ENCODE assay signal across 11 mouse cellular contexts in genomic region chr2:59676442-59676841, GRCm38 (mm10).
A peak's percentile ranks its signal among the peaks of the same experiment; 100 is the strongest.
DNase-seq lines count a peak whose midpoint lies in the region; ATAC-seq and TF ChIP-seq lines count a peak whose summit lies in the region.
"Had no signal": no experiment of that assay in that cellular context is flagged by ENCODE, and none has a peak within 500 bp of the region (broad histone marks: within the 10 kb centered on the region; RNA-seq: fewer than 3 reads in every experiment).

No protein-coding gene starts in this region.

- WGBS in kidney, embryonic 14.5 days, result 9% methylated on average over 6 of the region's 6 CpGs
- whole genome bisulfite sequencing in embryonic facial prominence, embryonic 15.5 days, result 47% methylated on average over 6 of the region's 6 CpGs
- 69% methylated on average over 6 of the region's 6 CpGs for WGBS in liver, adult 2 months
- 71% methylated on average over 6 of the region's 6 CpGs for WGBS in midbrain, postnatal 0 days

- peak overlapping the region; percentile 76 for H3K27ac ChIP-seq in kidney, embryonic 14.5 days (ENCODE audit: low read depth, low read length)
- peak overlapping the region; percentile 1; the same call in 1 of the 2 replicates for H3K27ac ChIP-seq in ES-E14 (ENCODE audit: insufficient read depth, low read depth, low read length, poor library complexity, severe bottlenecking)
- H3K27ac ChIP-seq in embryonic facial prominence, embryonic 15.5 days (replicated peaks), result 0 out of 2 replicates have a peak overlapping the region, but pooled peaks have one; percentile 24
- peak overlapping the region; percentile 11; the same call in 1 of the 2 replicates for H3K27ac ChIP-seq in liver, adult 2 months (replicated peaks; ENCODE audit: insufficient read depth, low read depth, low read length)
- no peak overlapping the region for H3K27ac ChIP-seq in midbrain, postnatal 0 days (ENCODE audit: low read depth, low read length)
- H3K27ac ChIP-seq: neural tube, embryonic 15.5 days had no signal

- no peak overlapping the region for H3K4me2 ChIP-seq in kidney, embryonic 14.5 days (replicated peaks; ENCODE audit: low read depth, low read length)
- H3K4me2 ChIP-seq in embryonic facial prominence, embryonic 15.5 days (replicated peaks), result no peak overlapping the region
- H3K4me2 ChIP-seq in midbrain, postnatal 0 days (ENCODE audit: low read depth, low read length, poor library complexity, severe bottlenecking), result no peak overlapping the region
- H3K4me2 ChIP-seq: neural tube, embryonic 15.5 days had no signal

- ATAC-seq in kidney, embryonic 14.5 days (ENCODE audit: low FRiP score, low TSS enrichment), result peak; percentile 51
- no peak; the same call in 1 of the 2 replicates for ATAC-seq in embryonic facial prominence, embryonic 15.5 days (ENCODE audit: insufficient number of reproducible peaks, low FRiP score, low TSS enrichment, low read depth)
- ATAC-seq in midbrain, postnatal 0 days (ENCODE audit: low FRiP score), result no peak
- ATAC-seq: inflammation-experienced regulatory T-cells, adult 6 months had no signal

- H3K36me3 ChIP-seq in kidney, embryonic 14.5 days (ENCODE audit: control insufficient read depth, insufficient read depth, low read length), result no peaks in the 10 kb centered on the region
- H3K36me3 ChIP-seq in ES-E14 (ENCODE audit: control insufficient read depth, insufficient read depth, low read length, poor library complexity, severe bottlenecking), result no peaks in the 10 kb centered on the region; the same call in 1 of the 2 replicates
- H3K36me3 ChIP-seq in embryonic facial prominence, embryonic 15.5 days, result no peaks in the 10 kb centered on the region
- H3K36me3 ChIP-seq in liver, adult 2 months (ENCODE audit: control insufficient read depth, insufficient read depth, low read length), result no peaks in the 10 kb centered on the region
- no peaks in the 10 kb centered on the region for H3K36me3 ChIP-seq in midbrain, postnatal 0 days (ENCODE audit: insufficient read depth, low read length)
- H3K36me3 ChIP-seq: neural tube, embryonic 15.5 days had no signal

- peaks cover 24% of the 10 kb centered on the region; the same call in 1 of the 2 replicates for H3K79me2 ChIP-seq in liver, adult 2 months (ENCODE audit: control insufficient read depth, insufficient read depth, low read length)

- peaks cover 72% of the 10 kb centered on the region for H3K4me1 ChIP-seq in kidney, embryonic 14.5 days (ENCODE audit: control insufficient read depth, insufficient read depth, low read length)
- peaks cover 11 to 65% of the 10 kb centered on the region in 2 experiments for H3K4me1 ChIP-seq in ES-E14 (ENCODE audit: control insufficient read depth in 2 of 2, insufficient read depth in 2 of 2, low read length in 2 of 2, poor library complexity in 1 of 2)
- peaks cover 67% of the 10 kb centered on the region for H3K4me1 ChIP-seq in embryonic facial prominence, embryonic 15.5 days
- peaks cover 8% of the 10 kb centered on the region for H3K4me1 ChIP-seq in liver, adult 2 months (ENCODE audit: control insufficient read depth, insufficient read depth, low read length)
- no peaks in the 10 kb centered on the region for H3K4me1 ChIP-seq in midbrain, postnatal 0 days (ENCODE audit: insufficient read depth, low read length)

- TF ChIP-seq POLR2A in liver, adult 2 months (IDR thresholded peaks at IDR 0.05; ENCODE audit: extremely low read depth, insufficient read depth, low read length), result no peak

- no peak for DNase-seq in kidney, adult 8-10 months
- no peak for DNase-seq in ES-E14 (ENCODE audit: low read depth, low spot score)
- no peak for DNase-seq in liver, adult 2 months (ENCODE audit: extremely low read depth, low read depth, low spot score)
- no peak for DNase-seq in layer of hippocampus, adult 18-20 months (ENCODE audit: low spot score in 2 of 2)
- no peak for DNase-seq in midbrain, postnatal 0 days (ENCODE audit: low spot score)
- DNase-seq: cerebellum, adult 9-11 months; lung, postnatal 10 days had no signal

- TF ChIP-seq CTCF in liver, adult 2 months (IDR thresholded peaks at IDR 0.05; ENCODE audit: low read depth, low read length), result no peak
- no peak for TF ChIP-seq CTCF in midbrain, postnatal 0 days (IDR thresholded peaks at IDR 0.05)

- in situ Hi-C loops in ES-E14 (cut with MboI; ENCODE audit: low sequenced_read_pairs in 2 of 2, unreplicated experiment in 2 of 2), result no loop called here

- H3K4me3 ChIP-seq in kidney, embryonic 14.5 days (ENCODE audit: low read length), result no peak overlapping the region
- H3K4me3 ChIP-seq in ES-E14 (ENCODE audit: insufficient read depth in 1 of 2, low read depth in 1 of 2, low read length in 2 of 2, poor library complexity in 1 of 2, severe bottlenecking in 1 of 2), result no peak overlapping the region
- H3K4me3 ChIP-seq in embryonic facial prominence, embryonic 15.5 days (replicated peaks), result no peak overlapping the region
- H3K4me3 ChIP-seq in liver, adult 2 months (ENCODE audit: insufficient read depth, low read depth, low read length), result no peak overlapping the region
- no peak overlapping the region for H3K4me3 ChIP-seq in midbrain, postnatal 0 days (ENCODE audit: low read depth, low read length)
- H3K4me3 ChIP-seq: neural tube, embryonic 15.5 days had no signal

- no peak overlapping the region for H3K9ac ChIP-seq in kidney, embryonic 14.5 days (ENCODE audit: low read depth, low read length)
- no peak overlapping the region for H3K9ac ChIP-seq in ES-E14 (ENCODE audit: insufficient read depth, low read depth, low read length, poor library complexity, severe bottlenecking)
- no peak overlapping the region for H3K9ac ChIP-seq in embryonic facial prominence, embryonic 15.5 days
- H3K9ac ChIP-seq in liver, adult 2 months (ENCODE audit: low read depth, low read length), result no peak overlapping the region
- H3K9ac ChIP-seq in midbrain, postnatal 0 days (replicated peaks; ENCODE audit: low read length, poor library complexity, severe bottlenecking), result no peak overlapping the region
- H3K9ac ChIP-seq: neural tube, embryonic 15.5 days had no signal

- no peaks in the 10 kb centered on the region for H3K9me3 ChIP-seq in kidney, embryonic 14.5 days (ENCODE audit: control insufficient read depth, low read length)
- H3K9me3 ChIP-seq in ES-E14 (ENCODE audit: control insufficient read depth, insufficient read depth, low read depth, low read length), result no peaks in the 10 kb centered on the region
- H3K9me3 ChIP-seq in embryonic facial prominence, embryonic 15.5 days (replicated peaks), result no peaks in the 10 kb centered on the region
- H3K9me3 ChIP-seq in midbrain, postnatal 0 days (ENCODE audit: low read length), result no peaks in the 10 kb centered on the region
- H3K9me3 ChIP-seq: neural tube, embryonic 15.5 days had no signal

- no peaks in the 10 kb centered on the region for H3K27me3 ChIP-seq in kidney, embryonic 14.5 days (ENCODE audit: control insufficient read depth, insufficient read depth, low read length)
- H3K27me3 ChIP-seq in embryonic facial prominence, embryonic 15.5 days, result no peaks in the 10 kb centered on the region
- H3K27me3 ChIP-seq in liver, adult 2 months (ENCODE audit: control insufficient read depth, insufficient read depth, low read length), result no peaks in the 10 kb centered on the region
- no peaks in the 10 kb centered on the region for H3K27me3 ChIP-seq in midbrain, postnatal 0 days (ENCODE audit: insufficient read depth, low read length)
- H3K27me3 ChIP-seq: neural tube, embryonic 15.5 days had no signal

TF ChIP-seq in ES-E14, 5 proteins besides CTCF, POLR2A, EP300 and RAD21:
- no peak for TF ChIP-seq HCFC1 (IDR thresholded peaks at IDR 0.05; ENCODE audit: borderline replicate concordance, insufficient read depth, low read length)
- no peak for TF ChIP-seq MAFK (IDR thresholded peaks at IDR 0.05; ENCODE audit: insufficient read depth, low read depth, low read length)
- no peak for TF ChIP-seq CHD2 (IDR thresholded peaks at IDR 0.05; ENCODE audit: low read depth, low read length)
- TF ChIP-seq ZC3H11A (IDR thresholded peaks at IDR 0.05; ENCODE audit: borderline replicate concordance, low read depth, low read length), result no peak
- no peak for TF ChIP-seq ZNF384 (IDR thresholded peaks at IDR 0.05; ENCODE audit: low read depth, low read length)
